Mouse (Mus musculus): ENCODE results near the gene Rad51b. TPM values are rescaled to one million over a fixed set of nuclear protein-coding genes. Genes with fewer than 3 reads are reported as not detected.

Rad51b gene
- polyA plus RNA-seq, 1 experiment from 2014 or later: 3.3 TPM

GRCm38 (mm10) chr12:79687683-79688386 is 390.8 kb downstream of the Rad51b start:
- ATAC-seq (replicated peaks; ENCODE audit: insufficient number of reproducible peaks, insufficient read depth, low FRiP score, low read depth): no peak
- Histone ChIP-seq H3K27me3 (no peaks in the 10 kb centered on the region), H3K4me3 (no peak overlapping the region), H3K4me2 (no peak overlapping the region), H3K4me1 (replicated peaks) (peaks cover 17% of the 10 kb centered on the region), H3K27ac (no peak overlapping the region), H3K9me3 (replicated peaks) (no peaks in the 10 kb centered on the region), H3K9ac (no peak overlapping the region), H3K36me3 (no peaks in the 10 kb centered on the region)
- 63% methylated on average over 7 of the region's 7 CpGs for WGBS

DNA sequence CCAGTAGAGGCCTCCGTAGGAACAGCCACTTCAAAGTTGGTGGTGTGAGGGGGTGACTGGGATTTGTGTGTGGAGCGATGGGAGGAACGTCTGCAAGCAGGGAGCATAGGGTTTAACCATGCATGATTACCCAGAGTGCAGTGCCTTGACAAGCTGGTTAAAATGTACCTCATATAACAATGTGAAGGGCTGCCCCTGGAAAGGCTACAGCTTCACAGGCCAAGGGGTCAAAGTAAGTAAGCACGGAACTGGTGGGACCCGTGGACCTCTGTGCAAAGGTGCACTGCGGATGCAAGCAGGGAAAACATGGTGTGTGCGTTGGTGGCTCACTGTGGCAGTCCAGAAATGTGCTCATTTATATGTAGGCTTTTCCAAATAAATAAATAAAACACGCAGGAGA is 392.2 kb downstream of the Rad51b start:
- H3K9me3 ChIP-seq (replicated peaks): no peaks in the 10 kb centered on the region
- H3K4me1 ChIP-seq (replicated peaks): peaks cover 11% of the 10 kb centered on the region
- no peak overlapping the region for H3K27ac ChIP-seq
- WGBS: 87% methylated on average over 8 of the region's 8 CpGs
- ATAC-seq (replicated peaks; ENCODE audit: insufficient number of reproducible peaks, insufficient read depth, low FRiP score, low read depth): no peak
- H3K4me3 ChIP-seq: no peak overlapping the region
- no peak overlapping the region for H3K4me2 ChIP-seq
- H3K27me3 ChIP-seq: no peaks in the 10 kb centered on the region
- H3K36me3 ChIP-seq: no peaks in the 10 kb centered on the region
- no peak overlapping the region for H3K9ac ChIP-seq

DNA sequence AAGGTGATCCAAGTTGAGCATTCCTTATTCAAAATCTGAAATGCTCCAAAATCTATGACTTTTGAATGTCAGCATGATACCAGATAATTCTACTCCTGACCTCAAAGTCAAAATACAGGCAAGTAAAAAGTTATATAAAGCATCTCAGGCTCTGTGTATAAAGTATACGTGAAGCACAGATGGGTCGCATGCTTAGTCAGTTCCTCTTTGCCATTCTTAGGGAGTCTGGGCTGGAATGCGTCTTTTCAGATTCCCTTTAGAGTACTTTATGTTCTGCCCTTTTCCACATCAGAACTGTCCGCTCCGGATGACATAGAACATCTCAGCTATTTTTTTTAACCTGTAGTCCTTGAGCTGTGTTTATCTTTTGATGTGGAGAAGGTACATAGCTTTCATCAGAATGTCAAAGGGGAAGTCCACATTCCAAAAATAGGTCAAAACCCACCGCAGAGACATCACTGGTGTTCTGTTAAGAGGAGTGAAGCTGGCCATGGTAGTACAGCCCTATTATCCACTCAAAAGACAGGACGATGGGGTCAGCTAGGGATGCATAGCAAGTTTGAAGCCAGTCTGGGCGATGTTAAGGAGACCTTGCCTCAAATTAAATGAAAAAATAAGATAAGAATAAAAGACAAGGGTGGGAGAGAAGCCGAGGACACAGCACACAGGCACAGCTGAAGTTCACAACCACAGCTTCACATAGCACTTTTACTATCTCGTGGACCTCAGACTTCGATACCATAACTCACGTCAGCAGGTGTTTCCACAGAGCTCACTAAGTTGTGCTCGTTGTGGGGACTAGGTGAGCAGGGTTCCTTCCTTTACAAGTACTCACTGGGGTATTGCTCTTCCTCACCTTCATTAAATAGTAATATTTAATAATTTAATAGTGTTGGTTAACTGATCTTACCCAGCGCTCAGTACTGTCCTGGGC is 395.1 kb downstream of the Rad51b start:
- H3K9ac ChIP-seq: no peak overlapping the region
- peaks cover 11% of the 10 kb centered on the region for H3K4me1 ChIP-seq (replicated peaks)
- no peak overlapping the region for H3K4me3 ChIP-seq
- H3K27ac ChIP-seq: no peak overlapping the region
- 44% methylated on average over 14 of the region's 14 CpGs for WGBS
- H3K4me2 ChIP-seq: peak overlapping the region; percentile 11; the same call in 1 of the 2 replicates
- H3K9me3 ChIP-seq (replicated peaks): no peaks in the 10 kb centered on the region
- no peak for ATAC-seq (replicated peaks; ENCODE audit: insufficient number of reproducible peaks, insufficient read depth, low FRiP score, low read depth)
- H3K36me3 ChIP-seq: no peaks in the 10 kb centered on the region
- no peaks in the 10 kb centered on the region for H3K27me3 ChIP-seq

GRCm38 (mm10) chr12:79695832-79696434 is 398.9 kb downstream of the Rad51b start:
- Histone ChIP-seq H3K9me3 (replicated peaks) (no peaks in the 10 kb centered on the region), H3K4me1 (replicated peaks) (peaks cover 11% of the 10 kb centered on the region), H3K27ac (no peak overlapping the region), H3K36me3 (no peaks in the 10 kb centered on the region), H3K9ac (no peak overlapping the region), H3K27me3 (no peaks in the 10 kb centered on the region), H3K4me2 (no peak overlapping the region), H3K4me3 (no peak overlapping the region)
- no peak for ATAC-seq (replicated peaks; ENCODE audit: insufficient number of reproducible peaks, insufficient read depth, low FRiP score, low read depth)
- WGBS: 78% methylated on average over 3 of the region's 3 CpGs

DNA sequence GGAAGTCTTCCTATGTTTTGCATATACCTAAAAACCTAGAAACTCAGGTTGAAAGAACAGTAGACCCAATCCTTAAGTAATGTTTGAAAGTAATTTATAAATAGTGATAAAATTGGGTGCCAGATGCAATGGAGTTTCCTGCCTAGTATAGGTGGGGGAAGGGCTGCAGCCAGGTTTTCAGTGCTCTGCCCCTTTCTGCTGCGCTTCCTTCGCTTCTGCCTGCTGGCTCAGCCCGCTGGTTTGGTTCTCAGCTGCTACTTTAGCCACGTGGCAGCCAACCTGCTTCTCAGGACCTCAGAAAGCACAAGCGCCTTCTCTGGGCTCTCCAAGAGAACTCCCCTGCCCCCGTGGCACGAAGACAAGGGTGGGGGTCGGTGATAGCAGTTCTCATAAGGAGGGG is 406.5 kb downstream of the Rad51b start:
- ATAC-seq (replicated peaks; ENCODE audit: insufficient number of reproducible peaks, insufficient read depth, low FRiP score, low read depth): no peak
- Histone ChIP-seq H3K4me3 (no peak overlapping the region), H3K4me1 (replicated peaks) (peaks cover 24% of the 10 kb centered on the region), H3K27ac (no peak overlapping the region), H3K9ac (no peak overlapping the region), H3K9me3 (replicated peaks) (no peaks in the 10 kb centered on the region), H3K36me3 (no peaks in the 10 kb centered on the region), H3K27me3 (no peaks in the 10 kb centered on the region), H3K4me2 (no peak overlapping the region)
- whole genome bisulfite sequencing: 53% methylated on average over 8 of the region's 8 CpGs

- Histone ChIP-seq H3K4me3 (no peak overlapping the region), H3K27me3 (no peaks in the 10 kb centered on the region), H3K4me1 (replicated peaks) (peaks cover 27% of the 10 kb centered on the region), H3K27ac (no peak overlapping the region), H3K9ac (no peak overlapping the region), H3K9me3 (replicated peaks) (no peaks in the 10 kb centered on the region), H3K36me3 (no peaks in the 10 kb centered on the region), H3K4me2 (no peak overlapping the region)
- ATAC-seq (replicated peaks; ENCODE audit: insufficient number of reproducible peaks, insufficient read depth, low FRiP score, low read depth): no peak
- 59% methylated on average over 11 of the region's 11 CpGs for WGBS
Observed at GRCm38 (mm10) chr12:79705501-79706266, 408.6 kb downstream of the Rad51b start.

GRCm38 (mm10) chr12:79707565-79708422 is 410.7 kb downstream of the Rad51b start:
- peak overlapping the region; percentile 69 for H3K27ac ChIP-seq
- WGBS: 67% methylated on average over 9 of the region's 9 CpGs
- no peaks in the 10 kb centered on the region for H3K36me3 ChIP-seq
- no peak overlapping the region for H3K4me2 ChIP-seq
- H3K4me1 ChIP-seq (replicated peaks): peaks cover 27% of the 10 kb centered on the region
- no peak overlapping the region for H3K9ac ChIP-seq
- H3K9me3 ChIP-seq (replicated peaks): no peaks in the 10 kb centered on the region
- no peaks in the 10 kb centered on the region for H3K27me3 ChIP-seq
- 0 out of 2 replicates have a peak, but pooled peaks have one; percentile 35 for ATAC-seq (replicated peaks; ENCODE audit: insufficient number of reproducible peaks, insufficient read depth, low FRiP score, low read depth)
- no peak overlapping the region for H3K4me3 ChIP-seq

DNA sequence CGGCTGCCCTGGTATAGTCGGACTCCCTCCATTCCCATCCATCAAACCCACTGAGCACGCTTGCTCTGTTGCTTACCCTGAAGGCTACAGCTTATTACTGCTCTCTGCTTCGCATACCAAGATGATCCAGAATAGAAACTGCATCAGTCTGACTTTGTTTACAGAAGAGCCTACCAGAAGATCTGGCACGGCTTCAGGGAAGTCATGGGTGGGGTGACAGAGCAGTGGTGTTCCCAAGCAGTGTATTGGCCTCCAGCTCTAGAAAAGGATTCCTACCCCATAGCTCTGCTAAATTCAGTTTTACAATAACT is 411.3 kb downstream of the Rad51b start:
- Histone ChIP-seq H3K9me3 (replicated peaks) (no peaks in the 10 kb centered on the region), H3K27me3 (no peaks in the 10 kb centered on the region), H3K4me3 (no peak overlapping the region), H3K9ac (no peak overlapping the region), H3K4me2 (no peak overlapping the region), H3K27ac (peak overlapping the region; percentile 69; the same call in 1 of the 2 replicates), H3K4me1 (replicated peaks) (peaks cover 27% of the 10 kb centered on the region), H3K36me3 (no peaks in the 10 kb centered on the region)
- 0 out of 2 replicates have a peak, but pooled peaks have one; percentile 27 for ATAC-seq (replicated peaks; ENCODE audit: insufficient number of reproducible peaks, insufficient read depth, low FRiP score, low read depth)
- WGBS: 39% methylated on average over 5 of the region's 5 CpGs

DNA sequence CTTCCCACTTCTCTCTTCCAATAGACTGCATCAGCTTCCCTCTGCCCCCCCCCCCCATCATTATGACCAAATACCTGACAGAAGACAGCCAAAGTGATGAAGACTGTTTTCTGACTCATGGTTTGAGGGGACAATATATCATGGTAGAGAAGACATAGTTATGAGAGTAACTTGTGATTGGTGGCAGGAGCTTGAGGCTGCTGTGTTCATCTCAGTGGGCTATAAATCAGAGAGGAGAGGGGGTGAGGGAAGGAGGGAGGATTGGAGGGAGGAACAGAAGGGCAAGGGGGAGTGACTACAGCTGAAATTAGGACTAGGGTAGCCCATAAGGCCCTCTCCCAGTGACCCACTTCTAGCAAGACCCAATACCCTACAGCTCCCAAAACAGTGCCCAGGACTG is 416.2 kb downstream of the Rad51b start:
- no peak for ATAC-seq (replicated peaks; ENCODE audit: insufficient number of reproducible peaks, insufficient read depth, low FRiP score, low read depth)
- Histone ChIP-seq H3K4me1 (replicated peaks) (peaks cover 11% of the 10 kb centered on the region), H3K27ac (no peak overlapping the region), H3K4me2 (no peak overlapping the region), H3K27me3 (no peaks in the 10 kb centered on the region), H3K36me3 (no peaks in the 10 kb centered on the region), H3K9ac (no peak overlapping the region), H3K4me3 (no peak overlapping the region), H3K9me3 (replicated peaks) (no peaks in the 10 kb centered on the region)

GRCm38 (mm10) chr12:79714484-79714883 is 417.4 kb downstream of the Rad51b start:
- H3K4me1 ChIP-seq (replicated peaks): peaks cover 10% of the 10 kb centered on the region
- no peak for ATAC-seq (replicated peaks; ENCODE audit: insufficient number of reproducible peaks, insufficient read depth, low FRiP score, low read depth)
- WGBS: 77% methylated on average over 6 of the region's 6 CpGs
- no peak overlapping the region for H3K4me3 ChIP-seq
- H3K4me2 ChIP-seq: no peak overlapping the region
- no peaks in the 10 kb centered on the region for H3K27me3 ChIP-seq
- no peaks in the 10 kb centered on the region for H3K9me3 ChIP-seq (replicated peaks)
- H3K27ac ChIP-seq: no peak overlapping the region
- no peaks in the 10 kb centered on the region for H3K36me3 ChIP-seq
- H3K9ac ChIP-seq: no peak overlapping the region

Measured in heart, embryonic 15.5 days (tissue).